Mouse (Mus musculus) adrenal gland, adult (tissue): Measurements from ENCODE around the gene Lax1.
"Not testable (repeated sequence)": the region's sequence is repeated elsewhere in the genome, so short reads cannot be mapped to it uniquely, and the experiment has no call there.

Source experiments
- DNase-seq, 2 experiments: peaks; one replicate each; pipeline ENCODE4 v3.0.0; 2022 to 2023; ENCODE audit warnings: low spot score in 1 of 2; ENCODE audit not compliant: inconsistent age in 2 of 2

Gene Lax1

GRCm38 (mm10) chr1:133691046-133691445 lies 1.1 kb upstream of the Lax1 start:
- no peak for DNase-seq

GRCm38 (mm10) chr1:133688301-133688700 lies 1.6 kb downstream of the Lax1 start:
- no peak for DNase-seq

- DNase-seq, result peak; percentile 39 to 77
Observed at GRCm38 (mm10) chr1:133685749-133686519, 4.0 kb downstream of the Lax1 start.

DNA sequence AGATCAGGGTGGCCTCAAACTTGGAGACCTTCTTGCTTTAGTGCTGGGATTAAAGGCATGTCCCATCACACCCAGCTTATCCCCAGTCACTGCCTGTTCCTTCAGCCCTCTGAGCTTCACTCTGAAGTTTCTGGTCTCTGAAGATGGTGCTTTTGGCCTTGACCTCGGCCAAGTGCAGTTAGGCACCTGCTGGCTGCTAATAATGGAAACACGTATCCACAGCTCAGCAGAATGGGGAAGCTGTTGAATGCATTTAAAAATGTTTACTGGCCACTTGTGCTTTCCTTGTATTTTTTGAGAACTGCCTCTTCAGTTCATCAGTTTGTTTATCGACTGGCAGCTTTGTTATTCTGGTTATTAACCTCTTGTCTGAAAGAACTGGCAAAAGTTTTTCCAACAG lies 18.1 kb downstream of the Lax1 start:
- DNase-seq, result no peak

DNA sequence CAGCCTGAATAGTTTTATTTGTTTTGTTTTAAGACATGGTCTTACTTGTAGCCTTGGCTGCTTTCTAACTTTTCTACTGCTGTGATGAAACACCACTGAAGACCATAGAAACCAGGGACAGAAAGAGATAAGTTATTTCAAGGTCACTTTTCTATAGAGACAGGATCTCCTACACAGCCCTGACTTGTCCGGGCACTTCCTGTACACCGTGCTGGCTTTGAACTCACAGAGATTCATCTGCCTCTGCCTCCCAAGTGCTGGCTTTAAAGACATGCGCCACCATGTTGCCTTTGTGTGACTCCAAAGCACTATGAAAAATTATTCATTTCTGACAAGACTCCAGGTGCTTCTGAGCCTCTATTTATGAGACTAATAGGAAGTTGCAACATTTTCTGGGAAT lies 18.6 kb downstream of the Lax1 start:
- DNase-seq, result no peak

GRCm38 (mm10) chr1:133670776-133671175 lies 19.1 kb downstream of the Lax1 start:
- no peak for DNase-seq

DNA sequence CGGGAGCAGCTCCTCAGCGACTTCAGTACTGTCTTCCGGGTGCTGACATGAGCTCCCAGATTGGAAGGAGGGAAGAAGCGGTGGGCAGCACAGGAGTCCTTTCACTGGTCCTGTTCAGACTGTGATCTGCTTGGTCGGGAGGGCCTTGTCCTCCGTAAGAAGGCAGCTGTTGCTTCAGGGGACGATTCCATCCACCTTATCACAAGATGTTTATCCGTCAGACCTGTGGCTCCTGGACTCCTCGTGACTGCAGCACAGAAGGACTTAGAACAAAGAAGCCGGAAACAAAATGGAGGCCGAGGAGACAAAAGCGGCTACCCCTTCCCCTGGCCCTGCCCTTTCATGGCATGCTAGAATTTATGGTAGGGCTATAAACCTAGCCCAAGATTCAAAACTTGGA lies 19.7 kb downstream of the Lax1 start:
- no peak for DNase-seq

GRCm38 (mm10) chr1:133668618-133669017 lies 21.3 kb downstream of the Lax1 start:
- no peak for DNase-seq

DNA sequence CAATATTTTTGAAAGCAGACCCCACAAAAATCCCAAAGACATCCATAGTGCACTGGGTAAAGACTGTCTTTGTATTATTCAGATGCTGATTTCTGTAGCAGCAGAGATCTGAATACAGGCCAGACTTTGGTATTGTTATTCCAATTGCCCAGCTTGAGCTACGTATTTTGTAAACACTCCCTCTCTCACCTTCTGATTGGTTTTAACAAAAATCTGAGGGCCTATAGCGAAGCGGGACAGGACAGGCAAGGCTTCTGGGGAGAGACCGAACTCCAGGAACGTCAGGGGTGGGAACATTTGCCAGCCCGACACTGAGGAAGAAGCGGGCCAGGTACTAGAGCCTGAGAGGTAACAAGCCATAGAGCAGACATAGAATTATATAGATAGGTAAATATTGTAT lies 22.2 kb downstream of the Lax1 start:
- DNase-seq, result no peak

- not testable (repeated sequence) for DNase-seq
Observed at GRCm38 (mm10) chr1:133665713-133666112, 24.2 kb downstream of the Lax1 start.

- DNase-seq, result no peak
Observed at GRCm38 (mm10) chr1:133664203-133664970, 25.5 kb downstream of the Lax1 start.

GRCm38 (mm10) chr1:133663427-133663826 lies 26.5 kb downstream of the Lax1 start:
- DNase-seq, result no peak

GRCm38 (mm10) chr1:133662941-133663340 lies 27.0 kb downstream of the Lax1 start:
- no peak for DNase-seq

DNA sequence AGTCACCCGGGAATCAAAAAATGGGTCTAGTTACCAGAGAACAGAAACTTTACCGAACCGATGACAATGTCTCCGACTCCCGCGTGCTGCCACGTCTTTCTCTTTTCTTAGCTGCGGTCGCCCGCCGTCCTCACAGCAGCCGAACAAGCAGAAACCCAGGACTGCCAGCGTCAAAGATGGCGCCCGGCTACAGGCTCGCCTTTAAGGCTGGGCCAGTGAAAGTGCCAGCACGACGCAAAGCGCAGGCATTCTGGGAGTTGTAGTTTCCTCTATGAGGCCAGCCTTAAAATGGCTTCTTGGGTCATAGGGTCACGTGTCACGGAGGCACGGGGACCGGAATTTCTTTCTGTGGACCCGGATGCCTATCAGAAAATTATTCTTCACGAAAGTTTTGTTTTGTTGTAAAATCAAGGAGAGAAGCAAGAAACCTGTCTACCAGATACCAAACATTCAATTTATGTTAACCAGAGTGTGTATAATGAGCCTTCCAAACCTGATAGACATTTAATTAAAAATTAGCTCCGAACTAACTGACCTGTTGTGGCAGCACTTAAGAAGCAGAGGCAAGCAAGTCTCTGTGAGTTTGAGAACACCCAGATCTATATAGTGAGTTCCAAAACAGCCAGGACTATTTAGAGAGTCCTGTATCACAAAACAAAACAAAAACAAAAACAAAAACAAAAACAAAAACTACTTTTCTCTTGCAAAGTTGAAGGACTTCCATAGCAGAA lies 28.5 kb downstream of the Lax1 start, which contains the start of gene Gm38394:
TSS of gene Gm38394 (minus strand) at position 116 of the 731 bp plus-strand sequence.
- peak; percentile 94 to 97 for DNase-seq

DNA sequence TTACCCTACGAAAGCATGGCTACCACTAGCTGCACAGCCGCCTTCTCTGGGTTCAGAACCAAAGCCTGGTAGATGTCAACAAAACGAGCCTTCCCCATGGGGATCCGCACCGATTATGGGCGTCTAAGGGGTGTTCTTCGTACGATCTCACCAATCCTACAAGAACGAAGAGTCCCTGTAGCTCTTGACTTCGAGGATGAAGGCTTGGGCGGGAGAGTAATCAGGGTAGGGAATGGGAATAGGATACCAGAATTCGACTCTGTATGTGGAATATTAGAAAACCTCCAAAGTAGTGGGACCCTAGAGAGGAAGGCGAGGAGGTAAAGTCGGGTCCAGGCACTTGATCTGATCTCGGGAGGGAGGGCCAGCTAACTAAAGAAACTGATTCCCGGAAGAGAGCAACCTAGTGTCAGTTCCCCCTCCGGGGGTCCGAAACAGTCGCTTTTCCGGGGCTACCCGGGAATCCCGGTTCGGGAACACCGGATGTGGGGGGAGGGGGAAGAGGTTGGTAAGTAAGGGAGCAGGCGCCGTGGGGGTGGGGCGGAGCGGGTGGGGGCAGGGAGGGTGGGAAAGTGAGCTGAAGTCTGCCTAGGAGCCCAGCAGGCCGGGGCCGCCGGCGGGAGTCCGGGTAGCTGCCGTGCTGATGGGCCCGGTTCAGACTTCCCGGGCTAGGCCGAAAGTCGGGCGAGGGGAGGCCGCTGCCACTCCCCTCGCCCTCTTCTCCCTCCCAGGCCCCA lies 29.3 kb downstream of the Lax1 start, which contains the start of gene Zbed6:
TSS of gene Zbed6 (minus strand) at position 420 of the 737 bp plus-strand sequence.
- peak; percentile 74 to 90 for DNase-seq

DNA sequence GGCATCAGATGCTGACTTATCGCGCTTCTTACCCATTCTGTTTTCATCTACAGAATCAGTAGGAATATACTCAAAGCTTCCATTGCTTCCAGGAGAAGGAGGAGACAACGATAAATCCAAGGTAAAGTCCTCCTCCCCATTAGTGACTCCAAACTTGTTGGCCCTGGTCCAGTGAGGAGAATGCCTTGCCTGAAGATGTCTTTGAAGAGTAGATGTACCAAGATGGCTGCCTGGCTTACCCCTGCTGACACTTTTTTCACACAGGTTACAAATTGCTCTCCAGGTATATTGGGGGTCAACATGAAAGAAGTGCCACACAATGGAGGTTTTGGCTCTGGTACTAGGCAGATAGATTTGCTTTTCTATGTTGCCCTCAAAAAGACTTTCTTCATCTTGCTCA lies 31.0 kb downstream of the Lax1 start:
- DNase-seq, result peak in 1 of 2 experiments; percentile 50

DNA sequence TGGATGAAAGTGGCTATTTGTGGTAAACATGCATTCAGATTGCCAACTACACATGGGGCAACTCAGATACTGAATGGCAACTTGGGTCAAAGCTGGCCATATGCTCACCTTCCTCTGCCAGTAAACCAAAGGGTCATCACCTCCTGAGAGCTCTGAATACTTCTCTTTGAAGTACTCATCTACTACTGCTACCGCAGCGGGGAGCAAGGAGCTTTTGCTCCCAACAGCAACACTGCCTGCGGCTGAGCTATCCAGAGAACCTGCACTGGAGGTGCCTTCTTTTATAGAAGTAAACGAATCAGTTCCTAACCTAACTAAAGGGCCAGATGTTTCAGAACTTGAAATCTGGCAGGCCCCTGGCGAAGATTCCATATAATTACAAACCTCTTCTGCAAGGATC lies 33.1 kb downstream of the Lax1 start:
- DNase-seq, result no peak

- no peak for DNase-seq
Observed at GRCm38 (mm10) chr1:133653033-133653432, 36.9 kb downstream of the Lax1 start.

- DNase-seq, result no peak
Observed at GRCm38 (mm10) chr1:133650288-133651055, 39.4 kb downstream of the Lax1 start.

- DNase-seq, result no peak
Observed at GRCm38 (mm10) chr1:133645652-133646051, 44.3 kb downstream of the Lax1 start.
